Mouse (Mus musculus): ENCODE results near the gene Pdp2.
A peak's percentile ranks its signal among the peaks of the same experiment; 100 is the strongest.
"Not testable (repeated sequence)": the region's sequence is repeated elsewhere in the genome, so short reads cannot be mapped to it uniquely, and the experiment has no call there.

The Pdp2 gene

DNA sequence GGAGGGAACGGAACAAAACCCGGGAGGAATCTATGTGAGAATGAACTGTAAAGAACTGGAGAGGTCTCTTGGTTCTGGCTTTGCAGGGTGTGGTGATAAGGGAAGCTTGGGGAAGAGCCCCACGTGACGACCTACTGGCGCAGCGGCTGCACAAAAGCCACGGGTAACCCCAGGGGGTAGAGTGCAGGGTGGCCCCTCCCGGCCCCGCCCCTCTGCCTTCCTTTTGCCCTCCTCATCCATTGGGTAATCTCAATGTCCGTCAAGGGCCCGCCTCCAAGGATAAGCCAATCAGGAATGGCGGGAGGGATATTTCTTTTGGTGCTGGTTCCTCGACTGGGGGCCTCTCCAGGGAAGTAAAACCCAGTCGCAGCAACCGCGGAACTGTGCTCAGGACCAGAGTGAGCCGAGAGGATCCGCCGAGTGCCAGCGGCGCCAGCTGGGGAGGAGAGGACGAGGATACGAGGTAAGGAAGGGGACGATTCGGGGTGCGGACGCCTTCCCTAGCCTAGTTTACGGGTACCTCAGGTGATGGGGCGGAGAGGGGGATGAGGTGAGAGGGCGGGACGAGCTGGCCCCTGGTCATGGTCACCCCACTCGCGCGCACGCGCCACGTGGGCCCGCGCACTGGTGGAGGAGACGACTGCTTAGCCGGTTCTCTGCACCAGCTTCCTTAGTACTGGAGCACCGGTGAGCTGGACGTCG lies at the start of gene Pdp2:
Gene Pdp2, plus strand, starts transcription at position 319 of the 702 bp plus-strand sequence.
- peak; percentile 97 for DNase-seq

DNA sequence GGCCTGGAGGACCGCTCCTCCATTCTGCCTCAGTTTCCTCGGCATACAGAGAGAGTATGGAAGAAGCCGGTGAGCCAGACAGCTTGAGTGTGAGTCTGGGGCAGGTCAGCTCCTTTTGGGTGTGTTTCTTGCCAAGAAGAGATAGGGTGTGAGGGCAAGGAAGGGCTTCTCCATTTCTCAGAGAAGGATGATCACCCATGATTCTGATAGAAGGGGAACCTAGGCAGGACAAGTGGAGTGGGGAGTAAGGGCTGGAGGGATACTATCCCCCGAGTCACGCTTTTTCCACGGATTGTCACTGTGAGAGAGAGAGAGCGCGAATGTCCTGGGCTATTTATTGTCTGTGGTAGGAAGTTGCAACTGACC lies 49.8 kb upstream of the Pdp2 start:
- DNase-seq: no peak

DNA sequence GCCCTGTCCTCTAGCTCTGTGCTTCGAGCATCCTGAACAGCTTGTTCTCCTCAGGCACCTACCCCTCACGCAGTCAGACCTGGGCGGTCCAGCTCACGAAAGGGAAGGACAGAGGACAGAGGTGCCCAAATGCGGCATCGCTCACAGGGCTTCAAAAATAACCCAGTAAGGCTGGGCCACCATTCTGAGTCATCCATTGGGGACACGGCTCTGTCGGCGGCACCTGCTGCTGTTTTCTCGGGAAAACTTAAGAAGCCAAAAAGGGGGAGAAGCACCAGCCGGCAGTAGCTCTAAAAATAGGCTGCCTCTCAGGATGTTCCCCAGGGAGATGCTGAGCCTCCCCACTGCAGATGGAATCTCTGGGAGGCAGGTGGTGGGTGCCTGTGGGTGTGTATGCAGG lies 49.1 kb upstream of the Pdp2 start:
- DNase-seq: no peak

DNA sequence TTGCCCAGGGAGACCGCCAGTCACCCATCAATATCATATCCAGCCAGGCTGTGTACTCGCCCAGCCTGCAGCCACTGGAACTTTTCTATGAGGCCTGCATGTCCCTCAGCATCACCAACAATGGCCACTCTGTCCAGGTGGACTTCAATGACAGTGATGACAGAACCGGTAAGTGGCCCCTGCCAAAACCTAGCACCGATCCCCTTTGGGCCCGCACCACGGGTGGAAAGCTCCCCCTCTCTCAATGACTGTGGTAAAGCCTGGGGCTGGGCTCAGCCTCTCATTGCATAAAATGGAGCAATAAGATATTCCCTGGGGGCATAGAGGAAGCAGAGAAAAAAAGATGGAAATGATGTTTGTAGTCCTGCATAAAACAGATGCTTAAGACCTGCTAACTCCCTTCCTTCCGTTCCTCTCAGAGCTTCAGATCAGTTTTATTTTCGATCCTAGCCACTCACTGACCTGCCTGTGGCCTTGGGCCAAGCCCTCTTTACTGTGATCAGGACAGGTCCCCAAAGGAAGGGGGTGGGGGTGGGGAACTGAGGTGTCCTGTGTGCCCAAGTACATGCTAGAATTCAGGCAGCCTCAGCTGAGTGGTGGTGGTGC lies 47.7 kb upstream of the Pdp2 start:
- DNase-seq: no peak

DNA sequence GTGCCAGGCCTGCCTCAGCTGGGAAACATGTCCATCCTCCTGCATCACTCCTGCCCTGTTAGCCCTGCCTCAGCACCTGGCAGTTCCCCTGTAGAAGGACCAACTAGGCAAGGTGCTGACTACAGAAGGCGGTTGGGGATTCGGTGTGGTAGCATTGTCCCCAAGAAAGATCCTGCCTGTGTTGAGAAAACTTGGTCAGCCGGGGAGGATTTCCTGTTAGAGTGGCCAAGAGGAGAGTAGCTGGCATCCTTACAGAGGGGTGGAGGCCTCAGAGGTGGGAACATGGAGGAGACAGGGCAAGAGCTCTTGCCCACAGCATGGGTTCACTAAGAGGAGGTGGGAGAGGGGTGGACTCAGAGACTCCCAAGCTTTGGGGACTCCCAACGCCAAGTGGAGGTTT lies 36.1 kb upstream of the Pdp2 start:
- DNase-seq: peak; percentile 19

DNA sequence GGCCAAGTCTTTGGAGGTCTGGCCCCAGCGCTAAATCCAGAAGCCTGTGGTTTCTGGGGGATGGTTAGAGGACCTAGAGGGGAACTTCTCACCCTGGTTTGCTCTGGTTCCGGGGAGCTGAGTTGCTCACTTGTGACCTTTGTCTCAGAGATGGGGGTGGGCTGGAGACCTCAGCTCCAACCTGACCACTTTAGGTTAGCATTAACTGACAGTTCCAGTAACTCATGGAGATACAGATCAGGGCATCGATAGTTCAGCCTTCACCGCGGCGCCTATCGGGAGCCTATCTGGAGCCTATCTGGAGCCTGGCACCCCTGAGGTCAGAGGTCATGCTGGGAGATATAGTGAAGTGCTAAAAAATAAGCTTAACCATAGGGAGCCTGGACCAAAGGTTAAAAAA lies 34.0 kb upstream of the Pdp2 start:
- DNase-seq: no peak

DNA sequence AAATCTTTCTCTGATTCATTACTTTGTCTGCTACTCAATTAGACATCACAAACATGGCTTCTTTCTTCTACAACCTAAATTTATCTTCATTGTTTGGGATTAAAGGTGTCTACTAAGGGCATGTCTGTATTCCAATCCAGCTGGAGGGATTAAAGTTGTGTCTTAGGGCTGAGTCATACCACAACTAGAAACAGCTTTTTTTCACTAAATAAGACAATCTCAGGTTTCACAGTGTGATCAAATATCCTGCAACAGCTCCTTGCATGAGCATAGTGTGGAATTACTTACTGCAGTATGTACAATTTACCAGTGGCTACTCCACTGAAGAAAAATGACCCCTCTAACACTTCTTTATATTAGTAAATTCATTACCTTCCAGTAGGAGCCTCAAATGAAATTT lies 30.5 kb upstream of the Pdp2 start:
- DNase-seq: no peak

DNA sequence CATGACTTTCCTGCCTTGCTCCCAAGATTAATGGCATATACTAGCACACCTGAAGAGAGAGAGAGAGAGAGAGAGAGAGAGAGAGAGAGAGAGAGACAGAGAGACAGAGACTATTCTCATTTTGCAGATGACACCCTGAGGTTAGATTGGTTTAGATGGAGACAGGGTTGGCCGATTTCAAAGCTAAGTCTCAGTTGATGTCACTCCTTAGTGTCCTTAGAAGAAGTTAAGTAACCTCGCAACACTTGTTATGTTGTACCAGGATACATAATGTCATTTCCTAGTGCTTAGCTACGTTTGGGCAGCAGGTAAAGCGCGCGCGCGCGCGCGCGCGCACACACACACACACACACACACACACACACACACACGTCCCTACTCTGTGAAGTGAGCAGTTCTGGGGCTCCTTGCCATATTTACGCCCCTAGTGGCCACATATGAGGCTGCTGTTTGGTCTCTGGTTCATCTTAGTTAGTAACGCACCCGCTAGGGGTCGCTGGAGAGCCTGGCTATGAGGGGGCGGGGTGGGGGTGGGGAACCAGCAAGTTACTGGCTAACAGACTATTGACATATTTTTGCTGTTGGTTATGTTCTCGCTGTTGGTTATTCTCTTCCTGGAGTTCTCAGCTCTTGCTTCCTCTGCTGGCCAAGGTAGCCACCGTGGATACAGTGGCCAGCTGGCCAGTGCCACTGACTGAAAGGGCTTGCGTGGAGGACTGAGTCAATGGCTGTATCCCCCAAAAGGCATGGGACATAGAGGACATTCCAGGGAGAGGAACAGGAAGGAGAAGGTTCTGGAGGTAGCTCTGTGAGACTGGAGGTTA lies 26.4 kb upstream of the Pdp2 start:
- DNase-seq: peak; percentile 96

GRCm38 (mm10) chr8:104565457-104565798 lies 25.8 kb upstream of the Pdp2 start:
- no peak for DNase-seq

GRCm38 (mm10) chr8:104569559-104569958 lies 21.7 kb upstream of the Pdp2 start:
- DNase-seq: peak; percentile 65

DNA sequence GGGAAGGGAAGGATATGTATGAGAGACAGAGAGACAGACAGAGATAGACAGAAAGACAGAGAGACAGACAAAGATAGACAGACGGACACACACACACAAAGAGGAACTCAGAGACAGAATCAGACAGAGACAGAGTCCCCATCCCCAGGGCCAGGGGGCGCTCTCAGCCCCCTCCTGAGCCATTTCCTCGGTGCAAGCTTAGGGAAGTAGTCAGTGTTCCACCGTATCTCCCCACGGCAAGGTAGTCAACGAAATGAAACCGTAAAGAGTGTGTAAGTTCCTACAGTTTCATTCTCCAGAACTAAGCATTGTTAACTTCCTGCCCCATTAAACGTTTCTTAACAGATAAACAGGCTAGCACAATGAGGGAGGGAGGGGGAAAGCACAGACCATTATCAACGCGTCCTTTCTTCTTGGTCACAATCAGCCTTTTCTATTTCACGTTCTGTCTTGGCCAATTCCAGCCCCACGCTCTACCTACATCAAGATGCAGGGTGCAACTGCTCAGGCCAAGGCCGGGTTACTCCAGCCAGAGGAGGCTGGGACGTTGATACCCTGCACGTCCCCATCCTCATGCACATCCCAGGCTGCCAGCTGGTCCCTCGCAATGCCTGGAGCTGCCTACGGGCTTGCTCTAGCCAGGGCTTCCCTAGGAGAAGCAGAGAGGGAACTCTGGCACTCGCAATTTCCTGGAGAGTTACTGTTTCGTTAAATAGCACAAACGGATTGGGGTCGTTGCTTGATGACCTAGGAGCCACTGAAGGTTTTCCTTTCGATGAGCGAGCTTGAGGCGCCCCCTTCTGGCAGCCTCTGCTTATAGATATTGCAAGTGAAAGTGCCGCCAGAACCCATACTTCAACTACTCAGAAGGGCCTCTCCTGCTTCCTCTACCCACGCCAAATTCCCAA lies 20.6 kb upstream of the Pdp2 start:
- peak; percentile 94 for DNase-seq

- DNase-seq: no peak
Measured at GRCm38 (mm10) chr8:104576820-104577219, 14.4 kb upstream of the Pdp2 start.

- DNase-seq: not testable (repeated sequence)
Measured at GRCm38 (mm10) chr8:104577606-104578005, 13.6 kb upstream of the Pdp2 start.

- DNase-seq: no peak
Measured at GRCm38 (mm10) chr8:104584522-104584921, 6.7 kb upstream of the Pdp2 start.

GRCm38 (mm10) chr8:104590284-104590683 lies 967 bp upstream of the Pdp2 start:
- DNase-seq: no peak

- no peak for DNase-seq
Measured at GRCm38 (mm10) chr8:104591856-104592255, 605 bp downstream of the Pdp2 start.

DNA sequence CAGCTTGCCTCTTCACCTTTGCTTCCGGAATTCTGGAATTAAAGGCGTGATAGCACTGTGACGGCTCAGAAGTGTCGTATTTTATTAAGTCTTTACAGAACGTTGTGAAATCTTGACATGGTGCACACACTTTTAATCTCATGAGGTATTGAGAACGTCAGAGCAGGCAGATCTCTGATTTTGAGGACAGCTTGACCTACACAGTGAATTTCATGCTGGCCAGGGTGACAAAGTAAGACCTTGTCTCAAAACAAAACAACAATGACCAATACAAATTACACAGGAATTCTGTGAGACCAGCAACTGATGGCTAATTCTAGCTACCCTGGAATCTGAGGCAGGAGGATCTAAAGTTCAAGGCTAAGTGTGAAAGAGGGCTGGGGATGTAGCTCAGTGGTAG lies 1.3 kb downstream of the Pdp2 start:
- DNase-seq: no peak

- peak; percentile 13 for DNase-seq
Measured at GRCm38 (mm10) chr8:104593536-104594325, 2.5 kb downstream of the Pdp2 start.

DNA sequence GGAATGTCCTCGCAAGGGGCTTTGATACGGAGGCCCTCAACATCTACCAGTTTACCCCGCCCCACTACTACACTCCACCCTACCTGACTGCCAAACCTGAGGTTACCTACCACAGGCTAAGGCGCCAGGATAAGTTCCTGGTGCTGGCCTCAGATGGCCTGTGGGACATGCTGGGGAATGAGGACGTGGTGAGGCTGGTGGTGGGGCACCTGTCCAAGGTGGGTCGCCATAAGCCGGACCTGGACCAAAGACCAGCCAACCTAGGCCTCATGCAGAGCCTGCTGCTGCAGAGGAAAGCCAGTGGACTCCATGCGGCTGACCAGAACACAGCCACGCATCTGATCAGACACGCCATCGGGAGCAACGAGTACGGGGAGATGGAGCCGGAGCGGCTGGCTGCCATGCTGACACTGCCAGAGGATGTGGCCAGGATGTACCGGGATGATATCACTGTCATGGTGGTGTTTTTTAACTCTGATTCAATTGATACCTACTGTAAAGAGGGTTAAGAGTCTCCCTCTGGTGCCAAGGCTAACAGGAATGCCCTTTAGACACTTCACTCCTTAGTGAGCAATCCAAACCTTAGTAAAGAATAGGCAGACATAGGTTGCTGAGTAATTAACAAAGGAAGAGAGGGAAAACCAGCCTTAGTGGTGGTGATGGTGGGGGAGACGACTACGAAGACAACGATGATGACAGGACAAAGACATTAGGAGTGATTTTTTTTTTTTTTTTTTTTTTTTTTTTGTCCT lies 3.5 kb downstream of the Pdp2 start:
- no peak for DNase-seq

DNA sequence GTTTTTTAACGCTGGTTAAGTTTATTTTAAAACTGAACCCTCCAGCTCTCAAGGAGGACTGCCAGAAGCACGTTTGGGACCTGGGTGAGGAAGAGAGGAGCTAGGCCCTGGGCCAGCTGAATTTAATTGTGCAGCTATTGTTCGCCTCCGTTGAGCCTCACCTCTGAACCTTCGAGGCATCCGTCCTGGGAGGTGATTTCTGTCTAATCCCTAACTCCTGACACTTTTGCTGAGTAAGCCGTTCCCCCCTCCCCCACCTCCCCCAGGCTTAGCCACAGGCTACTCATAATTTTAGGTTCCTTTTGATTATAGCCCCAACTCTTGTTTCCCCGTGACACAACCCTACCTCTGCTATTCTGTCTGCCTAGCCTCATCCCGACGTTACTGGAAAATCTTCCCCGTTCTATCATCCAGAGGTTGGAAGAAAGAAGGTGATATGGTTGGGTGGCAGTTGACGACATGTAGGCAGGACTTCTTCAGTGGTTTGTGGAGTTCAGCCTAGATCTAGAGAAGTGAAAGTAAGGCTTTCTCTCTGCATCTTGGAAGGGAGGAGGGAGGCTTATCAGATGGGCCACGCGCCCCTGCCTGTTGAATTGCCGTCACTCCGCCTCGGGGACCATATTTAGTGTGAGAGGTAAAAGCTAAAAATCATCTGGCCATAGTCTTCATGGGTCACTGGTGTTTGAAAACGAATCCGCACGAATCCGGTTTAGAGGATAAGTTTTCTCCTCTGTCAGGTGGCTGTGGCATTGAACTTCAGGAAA lies 4.7 kb downstream of the Pdp2 start:
- DNase-seq: no peak

GRCm38 (mm10) chr8:104597656-104598055 lies 6.4 kb downstream of the Pdp2 start:
- peak; percentile 27 for DNase-seq
